Mouse (Mus musculus) Patski (cell line): ENCODE data around the gene Sorcs1. TPM values are rescaled to one million over a fixed set of nuclear protein-coding genes. Genes with fewer than 3 reads are reported as not detected.

Experiments
- ATAC-seq: fragments of 100-300 bp; one replicate; pipeline ENCODE4 v1.8.0; 2021
- CTCF ChIA-PET: fragments of 350-600 bp; sonication (Branson Sonifier 250); formaldehyde crosslinking; loops from one replicate; lab custom pipeline; 2022; ENCODE audit warnings: inconsistent platforms; lab: Charles Lee
- POLR2A ChIA-PET: fragments of 350-600 bp; sonication (Branson Sonifier 250); formaldehyde crosslinking; loops from one replicate; lab custom pipeline; 2022; ENCODE audit warnings: antibody characterized with exemption, inconsistent platforms; lab: Charles Lee
- DNase-seq: peaks from one replicate; pipeline ENCODE4 v3.0.0-alpha.2; 2011; ENCODE audit warnings: low read depth, low spot score
- H3K27me3 ChIP-seq: fragments of 371-371 bp; one replicate; pipeline ENCODE4 v1.5.1; 2021
- CTCF ChIP-seq: fragments of 100-300 bp; IDR thresholded peaks from one replicate; pipeline ENCODE4 v1.5.1; 2021
- in situ Hi-C: fragments of 300-500 bp; cut with MboI; formaldehyde crosslinking; loops from 3 replicates; pipeline ENCODE4 v1.11.1; 2018; ENCODE audit warnings: low pct_unique_long_range_greater_than_20kb, mixed read lengths
- polyA plus RNA-seq: library from polyadenylated mRNA; unstranded; gene quantifications from one replicate; pipeline ENCODE4 v1.2.3, GENCODE M21; 2021

Sorcs1 gene
- polyA plus RNA-seq, 1 experiment from 2014 or later, result not detected

- TF ChIP-seq CTCF, result no peak
- no peak for ATAC-seq
- no peak for DNase-seq
- no peaks in the 10 kb centered on the region for H3K27me3 ChIP-seq
- POLR2A ChIA-PET, result no interaction called here
- in situ Hi-C loops, result no loop called here
- CTCF ChIA-PET, result interaction anchor here (1.6 kb wide), 1 partner anchor 32 kb away, joined by 4 read pairs; no protein-coding TSS in a partner anchor
These were observed 112.1 kb downstream of the Sorcs1 start for GRCm38 (mm10) chr19:50566306-50566705.

- CTCF ChIA-PET, result no interaction called here
- no peak for TF ChIP-seq CTCF
- in situ Hi-C loops, result no loop called here
- H3K27me3 ChIP-seq, result no peaks in the 10 kb centered on the region
- POLR2A ChIA-PET, result no interaction called here
- DNase-seq (no peak), ATAC-seq (no peak)
These were observed 119.7 kb downstream of the Sorcs1 start for GRCm38 (mm10) chr19:50558771-50559170.

GRCm38 (mm10) chr19:50534031-50534430 lies 144.4 kb downstream of the Sorcs1 start:
- ATAC-seq, result no peak

GRCm38 (mm10) chr19:50527835-50528234 lies 150.6 kb downstream of the Sorcs1 start:
- in situ Hi-C loops, result no loop called here
- POLR2A ChIA-PET, result no interaction called here
- no peak for ATAC-seq
- CTCF ChIA-PET, result no interaction called here
- peaks cover 5% of the 10 kb centered on the region for H3K27me3 ChIP-seq
- TF ChIP-seq CTCF, result no peak
- DNase-seq, result no peak

More at GRCm38 (mm10) chr19:50534031-50534430, 144.4 kb downstream of the Sorcs1 start:
- no peak for DNase-seq
- TF ChIP-seq CTCF, result no peak
- H3K27me3 ChIP-seq, result peaks cover 5% of the 10 kb centered on the region
- in situ Hi-C loops, result no loop called here
- ChIA-PET POLR2A (interaction anchor here (0.6 kb wide), 1 partner anchor 11 kb away, joined by 3 read pairs; no protein-coding TSS in a partner anchor), CTCF (interaction anchor here (1.0 to 1.6 kb wide), 2 partner anchors 11 to 33 kb away, joined by 4 read pairs; no protein-coding TSS in a partner anchor)

- ATAC-seq (no peak), DNase-seq (no peak)
- POLR2A ChIA-PET, result no interaction called here
- CTCF ChIA-PET, result no interaction called here
- TF ChIP-seq CTCF, result no peak
- H3K27me3 ChIP-seq, result peaks cover 5% of the 10 kb centered on the region
- in situ Hi-C loops, result no loop called here
These were observed 152.4 kb downstream of the Sorcs1 start for GRCm38 (mm10) chr19:50526094-50526493.

GRCm38 (mm10) chr19:50521943-50522342 lies 156.5 kb downstream of the Sorcs1 start:
- CTCF ChIA-PET, result interaction anchor here (0.7 kb wide), 1 partner anchor 43 kb away, joined by 3 read pairs; no protein-coding TSS in a partner anchor
- DNase-seq, result no peak
- no peak for ATAC-seq
- POLR2A ChIA-PET, result no interaction called here
- TF ChIP-seq CTCF, result no peak
- H3K27me3 ChIP-seq, result no peaks in the 10 kb centered on the region
- in situ Hi-C loops, result no loop called here

- ATAC-seq (no peak), DNase-seq (no peak)
- TF ChIP-seq CTCF, result no peak
- POLR2A ChIA-PET, result no interaction called here
- in situ Hi-C loops, result no loop called here
- peaks cover 5% of the 10 kb centered on the region for H3K27me3 ChIP-seq
- CTCF ChIA-PET, result interaction anchor here (0.8 kb wide), 1 partner anchor 10 kb away, joined by 3 read pairs; no protein-coding TSS in a partner anchor
These were observed 163.3 kb downstream of the Sorcs1 start for GRCm38 (mm10) chr19:50515059-50515673.

- DNase-seq (no peak), ATAC-seq (no peak)
- in situ Hi-C loops, result no loop called here
- H3K27me3 ChIP-seq, result peaks cover 5% of the 10 kb centered on the region
- no peak for TF ChIP-seq CTCF
- POLR2A ChIA-PET, result no interaction called here
- CTCF ChIA-PET, result interaction anchor here (0.8 kb wide), 1 partner anchor 11 kb away, joined by 3 read pairs; no protein-coding TSS in a partner anchor
These were observed 164.1 kb downstream of the Sorcs1 start for GRCm38 (mm10) chr19:50514309-50514830.

- ChIA-PET POLR2A (no interaction called here), CTCF (interaction anchor here (0.6 kb wide), 1 partner anchor 153 kb away, joined by 3 read pairs; no protein-coding TSS in a partner anchor)
- ATAC-seq (no peak), DNase-seq (no peak)
- TF ChIP-seq CTCF, result no peak
- peaks cover 3% of the 10 kb centered on the region for H3K27me3 ChIP-seq
- in situ Hi-C loops, result no loop called here
These were observed 175.6 kb downstream of the Sorcs1 start for GRCm38 (mm10) chr19:50502816-50503215.

- CTCF ChIA-PET, result no interaction called here
- POLR2A ChIA-PET, result no interaction called here
- DNase-seq (no peak), ATAC-seq (no peak)
- no peaks in the 10 kb centered on the region for H3K27me3 ChIP-seq
- in situ Hi-C loops, result no loop called here
- no peak for TF ChIP-seq CTCF
These were observed 187.3 kb downstream of the Sorcs1 start for GRCm38 (mm10) chr19:50491121-50491520.

GRCm38 (mm10) chr19:50490721-50491120 lies 187.7 kb downstream of the Sorcs1 start:
- TF ChIP-seq CTCF, result no peak
- no peak for ATAC-seq
- POLR2A ChIA-PET, result no interaction called here
- in situ Hi-C loops, result no loop called here
- CTCF ChIA-PET, result no interaction called here
- H3K27me3 ChIP-seq, result peaks cover 3% of the 10 kb centered on the region
- no peak for DNase-seq
